Mouse (Mus musculus): ENCODE results near the gene Itgal.

DNA sequence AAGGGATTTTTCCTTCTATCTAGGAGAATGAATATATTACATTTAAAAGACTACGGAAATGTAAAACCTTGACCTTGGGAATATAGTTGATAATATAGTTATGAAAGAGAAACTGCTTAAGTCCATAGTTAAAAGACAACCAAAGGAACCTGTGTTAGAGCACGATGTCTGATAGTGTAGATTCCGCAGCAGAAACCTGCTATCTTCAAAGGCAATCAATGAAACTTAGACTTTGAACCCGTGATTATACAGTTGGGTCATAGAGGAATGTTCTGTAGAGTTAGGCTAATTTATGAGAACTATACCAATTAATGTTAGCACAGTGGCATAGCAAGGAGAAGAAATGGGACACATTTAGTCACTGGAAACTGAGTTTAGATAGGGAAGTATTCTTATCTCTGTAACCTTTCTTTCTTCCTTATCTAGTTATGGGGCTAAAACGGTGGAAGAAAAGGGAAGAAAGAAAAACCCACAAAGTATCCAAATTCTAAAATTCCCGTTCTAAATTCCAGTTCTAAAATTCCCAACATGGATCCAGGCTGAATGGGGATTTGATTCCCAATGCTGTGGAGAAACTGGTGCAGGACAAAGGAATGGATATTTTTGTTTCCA lies 82.4 kb downstream of the Itgal start:
- TF ChIP-seq CTCF (IDR thresholded peaks at IDR 0.05; ENCODE audit: extremely low read depth, insufficient read length, insufficient replicate concordance, low read depth, low read length) (no peak), POLR2A (IDR thresholded peaks at IDR 0.05; ENCODE audit: low read depth, low read length) (no peak)

Measured in small intestine, adult 2 months (tissue).